Mouse (Mus musculus) right cerebral cortex, postnatal 36 days (tissue): ENCODE results near the gene Haus4.

Source experiments
- DNase-seq, 2 experiments: peaks; one replicate each; pipeline ENCODE4 v3.0.0; 2022; ENCODE audit warnings: low spot score in 2 of 2, mixed read lengths in 1 of 2

Gene Haus4

GRCm38 (mm10) chr14:54496706-54497105 lies 57.7 kb downstream of the Haus4 start:
- DNase-seq: no peak

DNA sequence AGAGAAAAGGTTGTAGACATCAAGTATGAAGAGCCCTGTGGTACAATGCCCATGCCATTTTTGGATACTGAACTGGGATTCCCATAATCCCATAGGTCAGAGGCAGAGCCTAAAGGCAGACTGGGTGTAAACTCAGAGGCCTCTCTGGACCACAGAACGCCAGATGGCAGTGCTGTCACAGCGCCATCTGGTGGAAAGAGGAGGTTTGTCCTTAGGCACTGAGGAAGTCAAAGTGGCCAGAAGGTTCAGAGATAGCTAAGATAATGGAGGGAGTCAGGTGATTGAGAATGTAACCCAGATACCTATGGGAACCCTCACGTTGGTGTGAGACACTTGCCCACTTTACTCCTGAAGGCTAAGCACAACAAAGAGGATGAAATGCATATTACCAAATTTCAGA lies 60.2 kb downstream of the Haus4 start:
- DNase-seq: no peak

DNA sequence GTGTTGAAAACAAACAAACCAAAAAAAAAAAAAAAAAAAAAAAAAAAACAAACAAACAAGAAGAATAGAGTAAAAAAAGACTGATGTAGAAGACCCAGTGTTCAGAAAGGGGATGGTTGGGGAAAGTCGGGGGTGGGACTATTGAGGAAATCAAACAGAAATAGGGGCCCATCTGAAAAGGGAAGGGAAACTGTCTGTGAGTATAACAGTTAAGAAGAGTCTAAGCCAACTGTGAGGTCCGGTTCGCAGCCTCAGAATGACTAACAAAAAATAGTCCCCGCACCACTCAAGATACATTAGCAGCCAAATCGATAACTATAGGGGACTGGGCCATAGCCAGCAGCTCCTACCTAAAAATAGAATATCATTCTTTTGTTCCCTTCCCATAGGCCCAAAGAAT lies 61.2 kb downstream of the Haus4 start:
- no peak for DNase-seq

- DNase-seq: peak in 1 of 2 experiments; percentile 68
Observed at GRCm38 (mm10) chr14:54492345-54493131, 61.9 kb downstream of the Haus4 start.
